Mouse (Mus musculus) neural tube, embryonic 11.5 days (tissue): ENCODE results near the gene Otud3. TPM values are rescaled to one million over a fixed set of nuclear protein-coding genes. Genes with fewer than 3 reads are reported as not detected.

Experiments used
- ATAC-seq: fragments of 200-750 bp; cut with Nextera tagmentation; 2 replicates; pipeline ENCODE4 v1.8.0; 2017; ENCODE audit warnings: moderate number of reproducible peaks, mild to moderate bottlenecking, moderate TSS enrichment, moderate library complexity; ENCODE audit not compliant: insufficient read depth, low FRiP score, low TSS enrichment
- DNase-seq: peaks from one replicate; pipeline ENCODE4 v3.0.0-alpha.2; 2015; ENCODE audit warnings: low spot score
- H3K27ac ChIP-seq: fragments of 300-500 bp; sonication (generic); 2 replicates; pipeline ENCODE4 v1.5.1; 2014; ENCODE audit warnings: low read depth, mild to moderate bottlenecking, low read length
- H3K27me3 ChIP-seq: fragments of 300-500 bp; sonication (generic); 2 replicates; pipeline ENCODE4 v1.6.1; 2014; ENCODE audit warnings: mild to moderate bottlenecking, low read length, mixed read lengths; ENCODE audit not compliant: control insufficient read depth, insufficient read depth
- H3K36me3 ChIP-seq: fragments of 300-500 bp; sonication (generic); 2 replicates; pipeline ENCODE4 v1.6.1; 2014; ENCODE audit warnings: mild to moderate bottlenecking, low read length, moderate library complexity, mixed read lengths; ENCODE audit not compliant: control insufficient read depth, insufficient read depth
- H3K4me1 ChIP-seq: fragments of 300-500 bp; sonication (generic); 2 replicates; pipeline ENCODE4 v1.6.1; 2014; ENCODE audit warnings: low read length, mixed read lengths; ENCODE audit not compliant: control insufficient read depth, insufficient read depth
- H3K4me2 ChIP-seq: fragments of 300-500 bp; sonication (generic); 2 replicates; pipeline ENCODE4 v1.6.1; 2014; ENCODE audit warnings: low read depth, mild to moderate bottlenecking, moderate library complexity
- H3K4me3 ChIP-seq: fragments of 300-500 bp; sonication (generic); 2 replicates; pipeline ENCODE4 v1.5.1; 2014; ENCODE audit warnings: low read depth, low read length
- H3K9ac ChIP-seq: fragments of 300-500 bp; sonication (generic); 2 replicates; pipeline ENCODE4 v1.6.1; 2014; ENCODE audit warnings: mild to moderate bottlenecking, low read length
- H3K9me3 ChIP-seq: fragments of 300-500 bp; sonication (generic); 2 replicates; pipeline ENCODE4 v1.6.1; 2016; ENCODE audit warnings: low read length; ENCODE audit not compliant: control insufficient read depth
- WGBS: fragments of 180-500 bp; shearing (Covaris S2); extraction: QIAGEN DNeasy Blood & Tissue Kit; methylation state at CpG from one replicate; pipeline ENCODE4 v1.1.7; 2014; 5-methylcytosine and 5-hydroxymethylcytosine counted together
- polyA plus RNA-seq: library from polyadenylated mRNA; unstranded; fragments of >200 nt; fragmentation: Nextera tagmentation; extraction: Ambion mirVana; gene quantifications from 2 replicates; pipeline ENCODE4 v1.2.1, GENCODE M21; 2014

Otud3 gene
- 2.8 and 3.3 TPM in 2 replicates for polyA plus RNA-seq

GRCm38 (mm10) chr4:138913797-138914196 lies at the start of gene Otud3:
Gene Otud3 (minus strand): TSS chr4:138913945.
- WGBS = 1% methylated on average over 39 of the region's 39 CpGs

GRCm38 (mm10) chr4:138962719-138963118 lies 49.0 kb upstream of the Otud3 start:
- Histone ChIP-seq H3K9me3 (no peaks in the 10 kb centered on the region), H3K4me1 (no peaks in the 10 kb centered on the region), H3K27me3 (no peaks in the 10 kb centered on the region), H3K4me3 (no peak overlapping the region), H3K27ac (no peak overlapping the region), H3K4me2 (no peak overlapping the region), H3K9ac (no peak overlapping the region), H3K36me3 (no peaks in the 10 kb centered on the region)
- ATAC-seq (no peak), DNase-seq (no peak)
- WGBS = 87% methylated on average over 5 of the region's 5 CpGs

More at GRCm38 (mm10) chr4:138913797-138914196, at the start of gene Otud3:
- Histone ChIP-seq H3K27me3 (no peaks in the 10 kb centered on the region), H3K4me3 (peak within 1 kb of the TSS; percentile 95), H3K9me3 (no peaks in the 10 kb centered on the region), H3K27ac (peak within 1 kb of the TSS; percentile 54), H3K36me3 (no peaks in the 10 kb centered on the region), H3K4me1 (peaks cover 4% of the 10 kb centered on the region), H3K9ac (peak within 1 kb of the TSS; percentile 84), H3K4me2 (peak within 1 kb of the TSS; percentile 93)
- ATAC-seq = peak; percentile 95
- peak; percentile 98 for DNase-seq

- H3K9me3 ChIP-seq = no peaks in the 10 kb centered on the region
- no peak overlapping the region for H3K4me2 ChIP-seq
- H3K9ac ChIP-seq = no peak overlapping the region
- ATAC-seq (no peak), DNase-seq (no peak)
- H3K27me3 ChIP-seq = no peaks in the 10 kb centered on the region
- no peak overlapping the region for H3K4me3 ChIP-seq
- WGBS = 79% methylated on average over 7 of the region's 7 CpGs
- no peaks in the 10 kb centered on the region for H3K36me3 ChIP-seq
- no peaks in the 10 kb centered on the region for H3K4me1 ChIP-seq
- no peak overlapping the region for H3K27ac ChIP-seq
Observed at GRCm38 (mm10) chr4:138959926-138960325, 46.2 kb upstream of the Otud3 start.

GRCm38 (mm10) chr4:138959120-138959519 lies 45.4 kb upstream of the Otud3 start:
- no peak for ATAC-seq
- 87% methylated on average over 15 of the region's 15 CpGs for WGBS
- no peaks in the 10 kb centered on the region for H3K4me1 ChIP-seq
- H3K27ac ChIP-seq = no peak overlapping the region
- no peaks in the 10 kb centered on the region for H3K36me3 ChIP-seq
- H3K4me2 ChIP-seq = no peak overlapping the region
- no peak overlapping the region for H3K9ac ChIP-seq
- no peaks in the 10 kb centered on the region for H3K27me3 ChIP-seq
- DNase-seq = no peak
- H3K4me3 ChIP-seq = no peak overlapping the region
- H3K9me3 ChIP-seq = no peaks in the 10 kb centered on the region

- Histone ChIP-seq H3K27ac (no peak overlapping the region), H3K36me3 (no peaks in the 10 kb centered on the region), H3K4me2 (no peak overlapping the region), H3K4me1 (no peaks in the 10 kb centered on the region), H3K4me3 (no peak overlapping the region), H3K9ac (no peak overlapping the region), H3K27me3 (no peaks in the 10 kb centered on the region), H3K9me3 (no peaks in the 10 kb centered on the region)
- 84% methylated on average over 9 of the region's 9 CpGs for WGBS
- ATAC-seq = no peak
- DNase-seq = no peak
Observed at GRCm38 (mm10) chr4:138958612-138959011, 44.9 kb upstream of the Otud3 start.

- no peak for ATAC-seq
- 86% methylated on average over 2 of the region's 2 CpGs for WGBS
Observed at GRCm38 (mm10) chr4:138948257-138948656, 34.5 kb upstream of the Otud3 start.

GRCm38 (mm10) chr4:138943730-138944129 lies 30.0 kb upstream of the Otud3 start:
- ATAC-seq = no peak
- Histone ChIP-seq H3K9me3 (no peaks in the 10 kb centered on the region), H3K27ac (no peak overlapping the region), H3K4me3 (no peak overlapping the region), H3K36me3 (no peaks in the 10 kb centered on the region), H3K4me1 (no peaks in the 10 kb centered on the region), H3K4me2 (no peak overlapping the region), H3K27me3 (no peaks in the 10 kb centered on the region), H3K9ac (no peak overlapping the region)
- DNase-seq = peak; percentile 74
- 30% methylated on average over 15 of the region's 15 CpGs for WGBS

More at GRCm38 (mm10) chr4:138948257-138948656, 34.5 kb upstream of the Otud3 start:
- Histone ChIP-seq H3K27ac (no peak overlapping the region), H3K9me3 (no peaks in the 10 kb centered on the region), H3K4me1 (no peaks in the 10 kb centered on the region), H3K36me3 (no peaks in the 10 kb centered on the region), H3K27me3 (no peaks in the 10 kb centered on the region), H3K4me2 (no peak overlapping the region), H3K4me3 (no peak overlapping the region), H3K9ac (no peak overlapping the region)
- no peak for DNase-seq

GRCm38 (mm10) chr4:138941966-138942365 lies 28.2 kb upstream of the Otud3 start:
- H3K9ac ChIP-seq = no peak overlapping the region
- no peaks in the 10 kb centered on the region for H3K27me3 ChIP-seq
- ATAC-seq = no peak
- H3K36me3 ChIP-seq = no peaks in the 10 kb centered on the region
- H3K27ac ChIP-seq = no peak overlapping the region
- no peaks in the 10 kb centered on the region for H3K4me1 ChIP-seq
- DNase-seq = no peak
- H3K4me2 ChIP-seq = no peak overlapping the region
- 60% methylated on average over 6 of the region's 6 CpGs for WGBS
- no peak overlapping the region for H3K4me3 ChIP-seq
- H3K9me3 ChIP-seq = no peaks in the 10 kb centered on the region

GRCm38 (mm10) chr4:138941401-138941800 lies 27.7 kb upstream of the Otud3 start:
- Histone ChIP-seq H3K4me2 (no peak overlapping the region), H3K9me3 (no peaks in the 10 kb centered on the region), H3K9ac (no peak overlapping the region), H3K27ac (no peak overlapping the region), H3K4me3 (no peak overlapping the region), H3K4me1 (no peaks in the 10 kb centered on the region), H3K27me3 (no peaks in the 10 kb centered on the region), H3K36me3 (no peaks in the 10 kb centered on the region)
- 39% methylated on average over 7 of the region's 7 CpGs for WGBS
- ATAC-seq = no peak
- no peak for DNase-seq
